9 mouse cellular contexts compared by ENCODE assay signal in the genomic region with DNA sequence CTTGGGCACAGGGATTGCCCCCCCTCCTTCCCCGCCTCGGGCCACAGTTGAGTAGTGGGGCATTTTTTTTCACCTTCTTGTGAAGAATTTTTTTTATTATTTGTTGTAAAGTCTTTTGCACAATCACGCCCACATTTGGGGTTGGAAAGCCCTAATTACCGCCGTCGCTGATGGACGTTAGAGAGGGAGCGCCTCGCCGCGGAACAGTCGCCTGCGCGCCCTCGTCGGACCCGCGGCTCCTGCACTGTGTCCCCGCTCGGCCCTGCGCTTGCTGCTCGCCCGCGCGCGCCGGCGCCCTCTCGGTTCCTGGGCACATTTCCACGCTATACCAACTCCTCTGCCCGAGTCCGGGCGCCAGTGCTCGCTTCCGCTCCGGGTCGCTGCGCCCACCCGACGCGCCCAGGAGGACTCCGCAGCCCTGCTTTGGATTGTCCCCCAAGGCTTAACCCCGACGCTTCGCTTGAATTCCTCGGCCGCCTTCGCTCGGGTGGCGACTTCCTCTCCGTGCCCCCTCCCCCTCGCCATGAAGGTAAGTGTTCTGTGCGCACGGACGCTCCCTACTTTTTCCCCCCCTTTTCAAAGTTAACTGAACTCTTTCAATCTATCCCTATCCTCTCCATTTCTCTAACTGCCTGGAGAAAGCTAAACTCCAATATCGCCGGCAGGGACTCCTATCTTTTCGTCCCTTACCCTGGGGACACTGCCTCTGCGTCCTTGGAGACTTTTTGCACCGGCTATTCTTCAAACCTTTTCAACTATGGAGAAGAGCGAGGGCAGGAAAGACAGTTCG. TPM values are rescaled to one million over a fixed set of nuclear protein-coding genes. Genes with fewer than 3 reads are reported as not detected.
DNase-seq lines count a peak whose midpoint lies in the region; ATAC-seq and TF ChIP-seq lines count a peak whose summit lies in the region.
"Had no signal": no experiment of that assay in that cellular context is flagged by ENCODE, and none has a peak within 500 bp of the region (broad histone marks: within the 10 kb centered on the region; RNA-seq: fewer than 3 reads in every experiment).

No protein-coding gene starts in this region.

- H3K4me2 ChIP-seq in embryonic facial prominence, embryonic 15.5 days (replicated peaks) = peak overlapping the region; percentile 76
- peak overlapping the region; percentile 87 for H3K4me2 ChIP-seq in hindbrain, embryonic 11.5 days (replicated peaks; ENCODE audit: low read depth, low read length)
- H3K4me2 ChIP-seq in limb, embryonic 13.5 days (replicated peaks) = peak overlapping the region; percentile 90
- H3K4me2 ChIP-seq in neural tube, embryonic 13.5 days = peak overlapping the region; percentile 92

- in situ Hi-C loops in ES-E14 (cut with MboI; ENCODE audit: low sequenced_read_pairs in 2 of 2, unreplicated experiment in 2 of 2) = loop anchor here (10.0 to 25.0 kb wide), 3 partner anchors 568 to 1219 kb away; a partner anchor contains a TSS

- ATAC-seq in embryonic facial prominence, embryonic 15.5 days (ENCODE audit: insufficient number of reproducible peaks, low FRiP score, low TSS enrichment, low read depth) = no peak
- peak; percentile 28 for ATAC-seq in hindbrain, embryonic 11.5 days (ENCODE audit: low FRiP score)
- ATAC-seq in limb, embryonic 13.5 days (ENCODE audit: low FRiP score, low read depth) = peak; percentile 34; the same call in 1 of the 2 replicates
- ATAC-seq in neural tube, embryonic 13.5 days (ENCODE audit: low read depth) = peak; percentile 54

- H3K9ac ChIP-seq in ES-E14 (ENCODE audit: insufficient read depth, low read depth, low read length, poor library complexity, severe bottlenecking) = no peak overlapping the region
- H3K9ac ChIP-seq in embryonic facial prominence, embryonic 15.5 days = peak overlapping the region; percentile 90
- H3K9ac ChIP-seq in hindbrain, embryonic 11.5 days (ENCODE audit: low read depth, low read length) = peak overlapping the region; percentile 85
- H3K9ac ChIP-seq in limb, embryonic 13.5 days = peak overlapping the region; percentile 99
- H3K9ac ChIP-seq in neural tube, embryonic 13.5 days = peak overlapping the region; percentile 77

- peak; percentile 17 to 32 for DNase-seq in cerebellum, postnatal 36 days
- no peak for DNase-seq in cerebellum, adult 18-20 months
- no peak for DNase-seq in ES-E14 (ENCODE audit: low read depth, low spot score)
- DNase-seq in hindbrain, embryonic 11.5 days (ENCODE audit: low spot score) = peak; percentile 75
- DNase-seq in spleen, postnatal 14 days (ENCODE audit: low spot score in 2 of 2) = no peak

- H3K36me3 ChIP-seq in ES-E14 (ENCODE audit: control insufficient read depth, insufficient read depth, low read length, poor library complexity, severe bottlenecking) = no peaks in the 10 kb centered on the region
- no peaks in the 10 kb centered on the region for H3K36me3 ChIP-seq in embryonic facial prominence, embryonic 15.5 days
- H3K36me3 ChIP-seq in hindbrain, embryonic 11.5 days (ENCODE audit: control insufficient read depth, insufficient read depth, low read length) = no peaks in the 10 kb centered on the region
- no peaks in the 10 kb centered on the region for H3K36me3 ChIP-seq in limb, embryonic 13.5 days
- no peaks in the 10 kb centered on the region for H3K36me3 ChIP-seq in neural tube, embryonic 13.5 days

- no peak overlapping the region for H3K27ac ChIP-seq in ES-E14 (ENCODE audit: insufficient read depth, low read depth, low read length, poor library complexity, severe bottlenecking)
- H3K27ac ChIP-seq in embryonic facial prominence, embryonic 15.5 days (replicated peaks) = peak overlapping the region; percentile 99
- peak overlapping the region; percentile 89 for H3K27ac ChIP-seq in hindbrain, embryonic 11.5 days (ENCODE audit: low read depth, low read length)
- peak overlapping the region; percentile 100 for H3K27ac ChIP-seq in limb, embryonic 13.5 days
- peak overlapping the region; percentile 84 for H3K27ac ChIP-seq in neural tube, embryonic 13.5 days (replicated peaks)

- no peaks in the 10 kb centered on the region for H3K9me3 ChIP-seq in ES-E14 (ENCODE audit: control insufficient read depth, insufficient read depth, low read depth, low read length)
- no peaks in the 10 kb centered on the region for H3K9me3 ChIP-seq in embryonic facial prominence, embryonic 15.5 days (replicated peaks)
- no peaks in the 10 kb centered on the region for H3K9me3 ChIP-seq in hindbrain, embryonic 11.5 days (ENCODE audit: control insufficient read depth, low read length)
- H3K9me3 ChIP-seq in limb, embryonic 13.5 days = no peaks in the 10 kb centered on the region
- no peaks in the 10 kb centered on the region for H3K9me3 ChIP-seq in neural tube, embryonic 13.5 days

- under 1% methylated on average over 62 of the region's 62 CpGs for WGBS in embryonic facial prominence, embryonic 15.5 days
- 0% methylated on average over 61 of the region's 62 CpGs for WGBS in hindbrain, embryonic 11.5 days
- WGBS in limb, embryonic 13.5 days = under 1% methylated on average over 62 of the region's 62 CpGs
- WGBS in neural tube, embryonic 13.5 days = under 1% methylated on average over 62 of the region's 62 CpGs

- H3K4me1 ChIP-seq in ES-E14 (ENCODE audit: control insufficient read depth in 2 of 2, insufficient read depth in 2 of 2, low read length in 2 of 2, poor library complexity in 1 of 2) = no peaks in the 10 kb centered on the region
- H3K4me1 ChIP-seq in embryonic facial prominence, embryonic 15.5 days = peaks cover 11% of the 10 kb centered on the region
- H3K4me1 ChIP-seq in hindbrain, embryonic 11.5 days (replicated peaks; ENCODE audit: control insufficient read depth, insufficient read depth, low read length) = peaks cover 12% of the 10 kb centered on the region
- H3K4me1 ChIP-seq in limb, embryonic 13.5 days = peaks cover 54% of the 10 kb centered on the region
- peaks cover 78% of the 10 kb centered on the region for H3K4me1 ChIP-seq in neural tube, embryonic 13.5 days (replicated peaks)

- peak overlapping the region; percentile 50 to 58 for H3K4me3 ChIP-seq in ES-E14 (ENCODE audit: insufficient read depth in 1 of 2, low read depth in 1 of 2, low read length in 2 of 2, poor library complexity in 1 of 2, severe bottlenecking in 1 of 2)
- H3K4me3 ChIP-seq in embryonic facial prominence, embryonic 15.5 days (replicated peaks) = peak overlapping the region; percentile 75
- peak overlapping the region; percentile 78 for H3K4me3 ChIP-seq in hindbrain, embryonic 11.5 days (ENCODE audit: low read depth, low read length)
- peak overlapping the region; percentile 89 for H3K4me3 ChIP-seq in limb, embryonic 13.5 days
- peak overlapping the region; percentile 60 for H3K4me3 ChIP-seq in neural tube, embryonic 13.5 days

- no peaks in the 10 kb centered on the region for H3K27me3 ChIP-seq in embryonic facial prominence, embryonic 15.5 days
- H3K27me3 ChIP-seq in hindbrain, embryonic 11.5 days (ENCODE audit: control insufficient read depth, insufficient read depth, low read length) = peaks cover 8% of the 10 kb centered on the region
- no peaks in the 10 kb centered on the region for H3K27me3 ChIP-seq in limb, embryonic 13.5 days
- peaks cover 66% of the 10 kb centered on the region for H3K27me3 ChIP-seq in neural tube, embryonic 13.5 days
- H3K27me3 ChIP-seq: CH12.LX had no signal

TF ChIP-seq in ES-E14, 5 proteins besides CTCF, POLR2A, EP300 and RAD21:
- no peak for TF ChIP-seq ZNF384 (IDR thresholded peaks at IDR 0.05; ENCODE audit: low read depth, low read length)
- TF ChIP-seq MAFK (IDR thresholded peaks at IDR 0.05; ENCODE audit: insufficient read depth, low read depth, low read length) = no peak
- TF ChIP-seq ZC3H11A (IDR thresholded peaks at IDR 0.05; ENCODE audit: borderline replicate concordance, low read depth, low read length) = no peak
- TF ChIP-seq CHD2 (IDR thresholded peaks at IDR 0.05; ENCODE audit: low read depth, low read length) = no peak
- TF ChIP-seq HCFC1 (IDR thresholded peaks at IDR 0.05; ENCODE audit: borderline replicate concordance, insufficient read depth, low read length) = no peak

RNA-seq across cellular contexts. Expression of a gene that starts 1.2 kb away (rescaled TPM):
- 4.0 and 4.9 TPM in 2 replicates for total RNA-seq in ES-E14 (2012; rRNA removed)
- 158 and 164 TPM in 2 replicates for polyA plus RNA-seq in embryonic facial prominence, embryonic 15.5 days (2015; fragmentation: Nextera tagmentation; extraction: Ambion mirVana)
- polyA plus RNA-seq in hindbrain, embryonic 11.5 days (2014; fragmentation: Nextera tagmentation; extraction: Ambion mirVana) = 49.1 and 49.6 TPM in 2 replicates
- 137 and 154 TPM in 2 replicates for polyA plus RNA-seq in limb, embryonic 13.5 days (2015; fragmentation: Nextera tagmentation; extraction: Ambion mirVana)
- polyA plus RNA-seq in neural tube, embryonic 13.5 days (2015; fragmentation: Nextera tagmentation; extraction: Ambion mirVana) = 11.2 and 16.4 TPM in 2 replicates
- total RNA-seq: CH12.LX had no signal

Comparison
In these comparisons a context has a peak if more than half of its experiments do, and no peak if none do; other contexts are left out.
1. DNase-seq: peak in cerebellum, postnatal 36 days (2 of 2) and hindbrain, embryonic 11.5 days (single experiment); none in cerebellum, adult 18-20 months (0 of 2), ES-E14 (single experiment) and spleen, postnatal 14 days (0 of 2).
2. Peak in every context shown above with its lines, with median percentiles within 50 percentile points of each other: H3K4me3 ChIP-seq and H3K4me2 ChIP-seq.